Mouse (Mus musculus): ENCODE measurements at regions not wholly inside any gene's neighbourhood (a gene's known extent, or its start where the extent isn't known, plus 50 kb on each side); places are given as distances from the start of the nearest gene placed in this dataset.
"Not testable (repeated sequence)": the region's sequence is repeated elsewhere in the genome, so short reads cannot be mapped to it uniquely, and the experiment has no call there.

DNA sequence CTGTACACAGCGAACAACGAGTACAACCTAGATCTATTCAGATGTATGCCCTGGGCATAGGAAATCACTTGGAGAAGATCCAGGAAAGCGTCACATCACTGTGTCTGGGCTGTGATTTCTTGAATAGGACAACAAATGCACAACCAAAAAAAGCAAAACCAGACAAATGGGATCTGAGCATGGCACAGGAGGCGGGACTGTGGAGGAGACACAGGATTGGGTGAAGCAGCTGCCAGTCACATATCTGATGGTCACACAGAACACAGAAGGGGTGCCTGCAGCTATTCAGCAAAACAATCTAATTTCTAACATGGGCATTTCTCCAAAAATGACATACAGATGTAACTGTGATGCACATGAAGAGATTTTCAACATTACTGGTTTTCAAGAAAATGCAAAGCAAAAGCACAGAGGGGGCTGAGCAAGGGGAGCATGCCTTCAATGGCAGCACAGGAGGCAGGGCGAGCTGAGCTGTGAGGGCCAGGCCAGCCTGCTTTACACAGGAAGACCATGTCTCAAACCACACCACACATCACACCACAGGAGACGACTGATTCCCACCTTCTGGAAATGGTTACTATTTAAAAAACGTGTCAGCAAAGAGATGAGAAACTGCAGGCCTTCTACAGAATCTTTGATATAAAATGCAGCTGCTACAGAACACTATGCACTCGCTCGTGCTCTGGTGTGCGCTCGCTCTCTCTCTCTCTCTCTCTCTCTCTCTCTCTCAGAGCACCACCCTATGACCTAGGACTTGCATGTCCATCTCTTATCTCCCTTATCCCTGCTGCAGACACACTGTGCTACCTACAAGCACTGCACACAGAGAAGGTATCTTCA, 175.2 kb upstream of the Klf14 start:
- no peak overlapping the region for H3K27ac ChIP-seq

DNA sequence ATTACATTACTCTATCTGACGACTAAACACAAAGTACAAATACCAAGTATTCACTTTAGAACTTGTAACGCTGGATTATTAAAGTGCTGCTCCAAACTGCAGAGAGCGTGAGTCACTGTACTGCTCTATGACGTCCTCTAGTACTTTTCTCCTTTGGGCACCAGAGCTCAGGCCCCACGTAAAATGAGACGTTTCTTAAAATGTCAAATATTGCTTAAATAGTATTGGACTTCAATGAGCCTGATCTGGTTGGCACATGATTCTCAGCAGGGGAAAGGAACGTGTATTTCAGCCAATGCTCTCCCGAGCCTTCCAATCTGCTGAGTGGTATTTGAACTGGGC, 175.8 kb upstream of the Klf14 start:
- no peak for DNase-seq (ENCODE audit: low spot score)
- Histone ChIP-seq H3K27ac (no peak overlapping the region), H3K4me3 (no peak overlapping the region), H3K9me3 (replicated peaks) (no peaks in the 10 kb centered on the region), H3K36me3 (no peaks in the 10 kb centered on the region), H3K4me1 (no peaks in the 10 kb centered on the region), H3K27me3 (ENCODE audit: low read depth, poor library complexity, severe bottlenecking) (no peaks in the 10 kb centered on the region)
- 85% methylated on average over 8 of the region's 8 CpGs for WGBS

More for the DNA sequence above, 175.2 kb upstream of the Klf14 start:
- 91% methylated on average over 11 of the region's 11 CpGs for WGBS
- Histone ChIP-seq H3K27me3 (ENCODE audit: low read depth, poor library complexity, severe bottlenecking) (no peaks in the 10 kb centered on the region), H3K36me3 (no peaks in the 10 kb centered on the region), H3K4me3 (no peak overlapping the region), H3K4me1 (no peaks in the 10 kb centered on the region), H3K9me3 (replicated peaks) (no peaks in the 10 kb centered on the region)
- no peak for DNase-seq (ENCODE audit: low spot score)

DNA sequence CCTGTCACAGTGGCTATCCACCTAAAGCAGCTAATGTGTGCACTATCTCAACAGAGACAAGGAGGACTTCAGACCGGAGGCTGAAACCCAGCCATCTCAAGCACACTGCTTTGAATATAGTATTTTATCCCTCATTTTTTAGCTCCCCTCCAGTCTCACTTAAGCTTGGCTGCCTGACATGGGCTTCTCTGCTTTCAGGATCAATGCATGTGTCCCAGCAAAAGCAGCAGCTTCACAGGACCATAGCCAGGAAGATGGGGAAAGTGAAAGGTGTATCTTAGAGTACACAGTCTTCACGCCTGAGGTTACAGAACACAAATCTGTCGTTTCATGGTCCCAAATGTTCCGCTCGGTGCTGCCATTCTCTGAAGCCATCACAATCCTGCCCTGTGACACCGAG, 176.7 kb upstream of the Klf14 start:
- H3K27me3 ChIP-seq (ENCODE audit: low read depth, poor library complexity, severe bottlenecking): no peaks in the 10 kb centered on the region
- WGBS: 85% methylated on average over 6 of the region's 6 CpGs

DNA sequence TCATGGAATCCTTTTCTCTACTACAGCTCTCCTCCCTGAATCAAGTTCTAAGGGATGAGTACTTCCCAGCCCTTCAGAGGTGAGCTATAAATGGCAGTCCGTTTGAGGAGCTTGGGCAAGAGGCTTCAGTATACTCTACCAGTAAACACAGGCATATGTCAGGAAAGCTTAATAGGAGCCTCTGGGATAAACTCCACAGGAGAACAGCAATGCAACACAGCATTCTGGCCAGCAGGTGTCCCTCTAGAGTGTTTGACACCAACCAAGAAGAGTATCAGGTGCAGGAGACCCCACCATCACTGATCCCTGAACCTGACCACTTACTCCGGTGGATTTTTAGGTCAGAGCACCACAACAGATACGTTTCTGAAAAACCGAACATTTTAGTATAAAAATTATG, 178.0 kb upstream of the Klf14 start:
- H3K4me3 ChIP-seq: no peak overlapping the region
- no peaks in the 10 kb centered on the region for H3K9me3 ChIP-seq (replicated peaks)
- H3K27me3 ChIP-seq (ENCODE audit: low read depth, poor library complexity, severe bottlenecking): no peaks in the 10 kb centered on the region
- WGBS: 63% methylated on average over 4 of the region's 4 CpGs
- 0 out of 2 replicates have a peak, but pooled peaks cover 7% of the 10 kb centered on the region for H3K4me1 ChIP-seq
- DNase-seq (ENCODE audit: low spot score): no peak
- H3K36me3 ChIP-seq: no peaks in the 10 kb centered on the region
- H3K27ac ChIP-seq: no peak overlapping the region

More for the DNA sequence above, 176.7 kb upstream of the Klf14 start:
- no peak overlapping the region for H3K27ac ChIP-seq
- 0 out of 2 replicates have a peak, but pooled peaks cover 2% of the 10 kb centered on the region for H3K4me1 ChIP-seq
- H3K36me3 ChIP-seq: no peaks in the 10 kb centered on the region
- no peak overlapping the region for H3K4me3 ChIP-seq
- no peak for DNase-seq (ENCODE audit: low spot score)
- H3K9me3 ChIP-seq (replicated peaks): no peaks in the 10 kb centered on the region

DNA sequence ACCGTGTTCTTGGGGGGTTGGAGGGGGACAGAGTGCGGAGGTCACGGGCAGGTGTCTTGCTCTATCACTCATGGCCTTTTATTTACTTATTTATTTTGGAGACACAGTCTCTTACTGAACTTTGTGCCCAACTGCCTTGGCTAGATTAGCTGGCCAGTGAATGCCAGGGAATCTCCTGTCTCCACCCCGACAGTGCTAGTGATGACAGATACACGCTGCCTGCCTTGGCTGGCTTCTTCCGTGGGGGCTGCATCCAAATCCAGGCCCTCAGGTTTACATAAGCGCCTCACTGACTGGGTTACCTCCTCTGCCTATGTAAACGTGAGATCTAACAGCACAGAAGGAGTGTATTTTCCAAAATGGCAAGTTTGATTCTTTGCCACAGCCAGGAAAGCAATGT, 178.5 kb upstream of the Klf14 start:
- WGBS: 93% methylated on average over 8 of the region's 8 CpGs
- Histone ChIP-seq H3K4me1 (0 out of 2 replicates have a peak, but pooled peaks cover 7% of the 10 kb centered on the region), H3K36me3 (no peaks in the 10 kb centered on the region), H3K27ac (no peak overlapping the region), H3K4me3 (no peak overlapping the region), H3K9me3 (replicated peaks) (no peaks in the 10 kb centered on the region), H3K27me3 (ENCODE audit: low read depth, poor library complexity, severe bottlenecking) (no peaks in the 10 kb centered on the region)
- DNase-seq (ENCODE audit: low spot score): no peak

DNA sequence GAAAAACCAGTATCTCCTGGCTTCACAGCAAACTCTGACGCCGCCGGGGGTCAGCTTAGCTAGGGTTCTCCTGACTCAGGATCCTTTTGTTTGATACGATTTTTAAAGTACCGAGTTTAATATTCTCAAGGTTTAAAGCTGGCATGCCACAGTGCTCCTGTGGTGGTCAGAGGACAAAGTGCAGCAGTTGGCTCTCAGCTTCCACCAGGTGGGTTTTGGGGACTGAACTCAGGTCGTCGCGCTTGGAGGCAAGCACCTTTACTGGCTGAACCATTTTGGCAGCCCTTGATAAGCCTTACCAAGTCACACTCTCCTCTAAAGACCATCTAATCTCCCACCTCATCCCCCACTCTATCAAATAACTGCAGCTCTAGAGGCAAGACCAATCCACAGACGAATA, 181.1 kb upstream of the Klf14 start:
- H3K27me3 ChIP-seq (ENCODE audit: low read depth, poor library complexity, severe bottlenecking): no peaks in the 10 kb centered on the region
- no peak for DNase-seq (ENCODE audit: low spot score)
- H3K36me3 ChIP-seq: no peaks in the 10 kb centered on the region
- no peaks in the 10 kb centered on the region for H3K9me3 ChIP-seq (replicated peaks)
- H3K27ac ChIP-seq: no peak overlapping the region
- 0 out of 2 replicates have a peak, but pooled peaks cover 10% of the 10 kb centered on the region for H3K4me1 ChIP-seq
- WGBS: 92% methylated on average over 9 of the region's 9 CpGs
- H3K4me3 ChIP-seq: no peak overlapping the region

DNA sequence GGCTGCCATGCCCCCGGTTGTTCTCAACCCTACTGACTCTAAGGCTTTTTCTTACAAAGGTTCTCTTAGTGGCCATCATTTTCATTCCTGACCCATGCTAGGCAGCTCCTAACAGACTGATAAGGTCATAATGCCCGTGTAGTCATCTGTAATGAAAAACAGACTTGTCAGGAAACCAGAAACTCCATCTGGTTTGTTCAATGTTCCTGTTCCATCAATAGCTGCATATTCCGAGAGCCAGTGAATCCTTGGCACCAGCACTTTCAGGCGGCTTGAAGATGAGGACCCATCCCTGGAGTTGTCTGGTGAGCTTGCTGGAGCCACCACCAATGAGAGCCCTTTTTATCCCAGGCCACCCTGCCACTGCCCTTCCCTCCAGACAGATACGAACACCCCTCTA, 181.7 kb upstream of the Klf14 start:
- H3K4me3 ChIP-seq: no peak overlapping the region
- H3K27ac ChIP-seq: no peak overlapping the region
- 0 out of 2 replicates have a peak, but pooled peaks cover 10% of the 10 kb centered on the region for H3K4me1 ChIP-seq
- no peak for DNase-seq (ENCODE audit: low spot score)
- WGBS: 81% methylated on average over 5 of the region's 5 CpGs
- H3K27me3 ChIP-seq (ENCODE audit: low read depth, poor library complexity, severe bottlenecking): no peaks in the 10 kb centered on the region
- H3K36me3 ChIP-seq: no peaks in the 10 kb centered on the region
- no peaks in the 10 kb centered on the region for H3K9me3 ChIP-seq (replicated peaks)

DNA sequence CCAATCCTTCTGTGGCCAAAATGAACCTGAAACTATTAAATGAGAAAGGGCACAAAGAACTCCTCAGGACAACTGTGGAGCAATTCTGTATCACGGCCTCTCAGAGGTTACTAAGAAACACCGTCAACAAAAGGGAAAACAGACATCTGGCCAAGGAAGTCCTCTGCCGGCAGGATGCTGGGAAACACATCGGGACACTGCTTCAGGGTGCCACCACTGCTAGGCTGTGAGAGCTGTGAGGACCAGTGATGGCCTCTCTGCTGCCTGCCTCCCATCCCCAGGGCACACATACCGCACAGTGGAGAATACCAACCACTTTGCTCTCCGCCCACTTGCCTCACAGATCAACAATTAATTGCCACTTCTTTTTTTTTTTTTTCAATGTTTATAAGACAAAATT, 182.6 kb upstream of the Klf14 start:
- Histone ChIP-seq H3K27ac (no peak overlapping the region), H3K36me3 (no peaks in the 10 kb centered on the region), H3K4me1 (0 out of 2 replicates have a peak, but pooled peaks cover 10% of the 10 kb centered on the region), H3K9me3 (replicated peaks) (no peaks in the 10 kb centered on the region), H3K4me3 (no peak overlapping the region), H3K27me3 (ENCODE audit: low read depth, poor library complexity, severe bottlenecking) (no peaks in the 10 kb centered on the region)
- WGBS: 82% methylated on average over 6 of the region's 6 CpGs
- DNase-seq (ENCODE audit: low spot score): no peak

DNA sequence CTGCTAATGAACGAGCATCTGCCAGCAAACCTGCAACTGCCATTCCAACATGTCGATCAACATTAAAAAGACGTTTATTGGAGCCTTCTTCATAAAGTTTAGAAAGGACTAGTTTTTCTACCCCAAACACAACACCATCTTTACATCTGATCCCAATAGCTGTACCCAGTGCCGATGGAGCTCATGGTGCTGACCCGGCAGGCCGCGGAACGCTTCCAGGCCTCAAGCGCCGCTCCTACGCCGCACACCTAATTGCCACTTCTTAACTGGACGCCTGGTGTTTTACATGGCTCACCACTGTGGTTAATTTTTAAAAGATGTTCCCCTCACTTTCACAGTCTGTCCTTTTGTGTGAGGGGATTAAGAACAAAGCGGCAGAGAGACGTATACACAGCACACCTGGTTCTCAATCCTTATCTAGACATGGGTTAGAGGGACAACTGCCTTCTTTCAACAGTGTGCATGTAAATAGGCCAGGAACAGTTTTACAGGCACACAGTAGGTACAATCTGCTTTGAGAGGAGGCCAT, 183.7 kb upstream of the Klf14 start:
- not testable (repeated sequence) for H3K9me3 ChIP-seq (replicated peaks); H3K27ac ChIP-seq; H3K36me3 ChIP-seq; DNase-seq (ENCODE audit: low spot score); H3K27me3 ChIP-seq (ENCODE audit: low read depth, poor library complexity, severe bottlenecking); H3K4me3 ChIP-seq
- WGBS: 91% methylated on average over 15 of the region's 15 CpGs
- peaks cover 13% of the 10 kb centered on the region for H3K4me1 ChIP-seq

DNA sequence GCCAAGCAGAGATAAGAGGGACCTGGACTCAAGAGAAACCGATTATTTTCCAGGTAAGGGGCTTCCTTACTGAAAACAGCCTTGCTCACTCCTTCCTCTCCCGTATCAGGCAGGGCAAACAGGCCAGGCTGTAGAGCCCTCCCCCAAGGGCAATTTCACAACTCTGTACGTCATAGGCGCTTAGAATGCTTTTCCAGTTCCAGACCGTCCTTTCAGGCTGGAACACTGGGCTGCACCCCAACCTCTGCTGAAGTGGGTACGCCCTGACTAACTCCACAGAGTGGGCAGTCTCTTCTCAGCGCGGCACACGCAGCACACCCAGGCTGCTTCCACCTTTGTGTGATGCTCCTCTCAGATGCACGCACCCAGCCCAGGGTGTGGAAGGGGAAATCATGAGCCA, 186.8 kb upstream of the Klf14 start:
- H3K9me3 ChIP-seq (replicated peaks): no peaks in the 10 kb centered on the region
- H3K27ac ChIP-seq: no peak overlapping the region
- DNase-seq (ENCODE audit: low spot score): no peak
- peaks cover 9% of the 10 kb centered on the region for H3K4me1 ChIP-seq
- H3K4me3 ChIP-seq: no peak overlapping the region
- no peaks in the 10 kb centered on the region for H3K27me3 ChIP-seq (ENCODE audit: low read depth, poor library complexity, severe bottlenecking)
- WGBS: 84% methylated on average over 10 of the region's 10 CpGs
- H3K36me3 ChIP-seq: no peaks in the 10 kb centered on the region

DNA sequence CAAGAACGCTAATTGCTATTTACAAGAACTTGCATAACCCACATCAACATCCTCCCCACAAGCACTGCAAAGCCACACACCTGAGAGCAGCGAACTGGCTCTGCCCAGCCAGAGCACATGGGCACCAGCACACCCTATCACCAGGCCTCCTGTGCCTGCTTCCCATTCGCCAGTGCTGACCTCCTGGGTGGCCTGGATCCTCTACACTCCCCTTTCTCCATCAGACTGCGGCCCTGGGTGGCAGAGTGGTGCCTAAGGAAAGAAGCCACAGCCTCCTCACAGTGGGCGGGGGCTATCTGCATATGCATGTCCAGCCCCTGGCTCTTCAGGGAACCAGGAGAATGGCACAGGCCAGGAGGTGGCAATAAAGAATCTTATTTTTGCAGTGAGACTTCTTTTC, 187.9 kb upstream of the Klf14 start:
- WGBS: 34% methylated on average over 5 of the region's 5 CpGs
- Histone ChIP-seq H3K4me3 (no peak overlapping the region), H3K27ac (no peak overlapping the region), H3K27me3 (ENCODE audit: low read depth, poor library complexity, severe bottlenecking) (no peaks in the 10 kb centered on the region), H3K9me3 (replicated peaks) (no peaks in the 10 kb centered on the region), H3K36me3 (no peaks in the 10 kb centered on the region), H3K4me1 (peaks cover 6% of the 10 kb centered on the region)
- no peak for DNase-seq (ENCODE audit: low spot score)

DNA sequence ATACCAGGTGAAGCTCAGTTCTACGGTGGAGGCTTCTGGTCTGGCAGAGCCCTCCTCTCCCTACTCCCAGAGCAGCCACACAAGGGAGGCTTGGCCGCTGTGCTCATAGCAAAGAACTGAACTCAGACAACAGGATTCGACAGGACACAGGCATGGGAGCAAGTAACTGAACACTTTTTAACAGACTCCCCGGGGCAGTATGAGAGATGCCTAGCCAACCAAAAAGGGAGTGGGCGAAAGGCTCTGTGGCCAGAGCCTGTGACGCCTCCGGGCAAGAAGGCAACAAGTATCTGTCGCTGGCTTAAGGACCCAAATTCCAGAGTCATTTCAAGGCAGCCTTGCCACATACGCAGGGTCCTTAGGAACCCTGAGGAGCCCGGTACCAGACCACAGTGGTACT, 188.8 kb upstream of the Klf14 start:
- DNase-seq (ENCODE audit: low spot score): no peak
- Histone ChIP-seq H3K4me1 (peaks cover 6% of the 10 kb centered on the region), H3K27ac (no peak overlapping the region), H3K36me3 (no peaks in the 10 kb centered on the region), H3K27me3 (ENCODE audit: low read depth, poor library complexity, severe bottlenecking) (no peaks in the 10 kb centered on the region), H3K9me3 (replicated peaks) (no peaks in the 10 kb centered on the region), H3K4me3 (no peak overlapping the region)
- whole genome bisulfite sequencing: 85% methylated on average over 10 of the region's 10 CpGs

DNA sequence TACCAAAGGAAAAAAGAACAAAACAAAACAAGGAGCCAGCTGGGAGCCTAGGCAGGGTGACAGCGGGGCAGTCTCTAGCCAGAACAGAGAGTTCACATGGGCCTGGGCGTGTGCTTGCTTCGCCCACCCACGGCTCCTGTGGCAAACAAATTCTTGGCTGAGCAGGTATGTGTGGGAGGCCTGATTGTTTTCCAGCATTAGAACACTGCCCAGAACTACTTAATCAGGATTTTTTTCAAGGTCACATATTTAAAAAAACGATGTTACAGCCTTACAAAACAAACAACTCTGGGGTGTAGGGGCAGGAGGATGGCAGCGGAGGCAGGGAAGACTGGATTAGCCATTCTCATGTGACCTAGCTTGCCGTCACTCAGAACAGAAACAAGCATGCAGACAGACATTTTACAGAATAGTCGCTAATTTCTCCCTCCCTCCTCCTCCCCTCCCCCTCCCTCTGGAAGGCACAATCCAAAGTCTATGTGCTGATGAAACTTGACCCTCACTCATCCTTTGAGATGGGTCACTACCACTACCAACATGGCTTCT, 189.5 kb upstream of the Klf14 start:
- Histone ChIP-seq H3K27ac (no peak overlapping the region), H3K4me3 (no peak overlapping the region), H3K9me3 (replicated peaks) (no peaks in the 10 kb centered on the region), H3K27me3 (ENCODE audit: low read depth, poor library complexity, severe bottlenecking) (no peaks in the 10 kb centered on the region), H3K36me3 (no peaks in the 10 kb centered on the region), H3K4me1 (peaks cover 6% of the 10 kb centered on the region)
- WGBS: 80% methylated on average over 8 of the region's 8 CpGs
- DNase-seq (ENCODE audit: low spot score): no peak

All from limb, embryonic 10.5 days (tissue).